Mouse (Mus musculus) ES-Bruce4 (cell line): ENCODE measurements around the gene Txndc11. TPM values are rescaled to one million over a fixed set of nuclear protein-coding genes. Genes with fewer than 3 reads are reported as not detected.

Experiments used
- H3K27ac ChIP-seq: 2 replicates; pipeline ENCODE4 v1.5.1; 2012; ENCODE audit warnings: low read length, inconsistent platforms; ENCODE audit not compliant: insufficient read depth
- H3K27me3 ChIP-seq: 2 replicates; pipeline ENCODE4 v1.6.1; 2012; ENCODE audit warnings: mild to moderate bottlenecking, low read length, inconsistent platforms; ENCODE audit not compliant: control insufficient read depth, poor library complexity, insufficient read depth, severe bottlenecking
- H3K36me3 ChIP-seq: 2 replicates; pipeline ENCODE4 v1.6.1; 2012; ENCODE audit warnings: inconsistent platforms, mild to moderate bottlenecking, low read length, moderate library complexity; ENCODE audit not compliant: control insufficient read depth, poor library complexity, insufficient read depth, severe bottlenecking
- H3K4me1 ChIP-seq: one replicate; pipeline ENCODE4 v1.8.1; 2011; ENCODE audit warnings: low read length; ENCODE audit not compliant: control insufficient read depth, insufficient read depth
- H3K4me3 ChIP-seq: 2 replicates; pipeline ENCODE4 v1.5.1; 2011; ENCODE audit warnings: low read depth, mild to moderate bottlenecking, low read length
- H3K9ac ChIP-seq: 2 replicates; pipeline ENCODE4 v1.6.1; 2012; ENCODE audit warnings: low read depth, mild to moderate bottlenecking, inconsistent platforms; ENCODE audit not compliant: poor library complexity, severe bottlenecking
- H3K9me3 ChIP-seq: replicated peaks from 2 replicates; pipeline ENCODE4 v1.6.1; 2012; ENCODE audit warnings: mild to moderate bottlenecking, low read length, inconsistent platforms; ENCODE audit not compliant: control insufficient read depth, poor library complexity, insufficient read depth, severe bottlenecking
- CTCF ChIP-seq: IDR thresholded peaks from one replicate; pipeline ENCODE4 v1.8.1; 2011; ENCODE audit warnings: low read depth, low read length
- EP300 ChIP-seq: IDR thresholded peaks from 2 replicates; pipeline ENCODE4 v1.6.1; 2011; ENCODE audit warnings: low read depth, low read length; ENCODE audit not compliant: insufficient read depth
- POLR2A ChIP-seq: IDR thresholded peaks from one replicate; pipeline ENCODE4 v1.8.1; 2011; ENCODE audit warnings: low read length; ENCODE audit not compliant: insufficient read depth
- polyA plus RNA-seq: library from polyadenylated mRNA; stranded (reverse); fragments of >200 nt; gene quantifications from 2 replicates; pipeline ENCODE4 v1.2.4, GENCODE M21; 2011; ENCODE audit warnings: low read depth; ENCODE audit not compliant: missing spikeins, insufficient read depth, insufficient read length

Txndc11 gene
- polyA plus RNA-seq, 1 experiment = 21.1 TPM

DNA sequence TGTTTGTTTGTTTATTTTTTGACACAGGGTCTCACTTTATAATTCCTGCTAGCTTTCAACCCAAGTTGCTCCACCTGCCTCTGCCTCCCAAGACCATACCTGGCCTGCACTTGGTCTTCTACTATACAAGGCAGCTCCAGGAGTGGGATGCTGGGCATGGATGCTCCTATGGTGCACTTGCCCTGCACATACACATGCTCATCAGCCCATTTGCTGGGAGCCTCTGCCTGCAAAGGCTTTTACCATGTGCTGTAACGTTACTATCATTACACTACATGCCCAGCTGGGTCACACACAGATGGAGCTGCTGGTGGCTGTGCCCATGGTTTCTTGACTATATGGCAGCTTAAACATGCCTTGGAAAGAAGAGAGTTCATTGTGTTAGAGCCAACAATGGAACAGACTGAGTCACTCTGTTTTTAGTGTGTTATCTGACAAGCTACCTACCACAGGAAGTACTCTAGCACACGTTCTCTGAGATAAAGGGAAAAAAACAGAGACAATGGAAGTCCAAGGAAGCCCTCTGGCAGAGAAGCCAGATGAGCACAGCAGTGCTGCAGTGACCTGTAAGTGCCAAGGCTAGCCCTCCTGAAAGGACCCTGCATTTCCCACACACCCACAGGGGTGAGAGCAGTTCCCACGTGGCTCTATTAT lies 56.1 kb downstream of the Txndc11 start:
- H3K4me3 ChIP-seq = no peak overlapping the region

DNA sequence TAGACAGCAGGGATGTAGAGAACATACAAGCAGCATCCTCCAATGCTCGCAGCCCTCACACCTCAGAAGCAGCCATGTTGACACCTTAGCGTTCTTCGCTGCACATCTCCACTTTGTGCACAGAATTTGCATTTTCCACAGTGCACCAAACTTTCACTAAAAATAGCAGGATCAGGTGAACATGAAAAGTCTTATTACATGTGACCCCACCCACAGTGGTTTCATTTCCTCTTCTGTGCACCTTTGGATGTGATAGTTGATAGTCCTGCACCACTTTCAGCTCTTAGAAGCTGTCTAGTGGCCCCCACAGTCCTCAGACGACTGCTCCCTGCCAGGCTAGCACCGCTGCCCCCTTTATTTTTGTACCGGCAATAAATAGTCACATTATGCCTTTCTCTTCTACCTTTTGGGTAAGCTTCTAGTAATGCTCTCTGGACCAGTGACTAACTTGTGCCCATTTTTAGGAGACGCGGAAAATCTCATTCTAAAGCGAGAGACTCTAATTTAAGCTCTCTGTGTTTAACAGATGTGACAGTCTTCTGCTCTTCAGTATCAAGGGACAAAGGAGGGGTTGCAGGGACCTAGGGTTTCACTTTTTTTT lies 56.7 kb downstream of the Txndc11 start:
- Histone ChIP-seq H3K36me3 (peaks cover 10% of the 10 kb centered on the region), H3K9ac (no peak overlapping the region), H3K4me1 (no peaks in the 10 kb centered on the region), H3K4me3 (no peak overlapping the region), H3K27me3 (no peaks in the 10 kb centered on the region), H3K9me3 (no peaks in the 10 kb centered on the region; the same call in 1 of the 2 replicates), H3K27ac (no peak overlapping the region)
- TF ChIP-seq CTCF (no peak), EP300 (no peak), POLR2A (no peak)

More for the DNA sequence above, 56.1 kb downstream of the Txndc11 start:
- no peaks in the 10 kb centered on the region for H3K4me1 ChIP-seq
- H3K27ac ChIP-seq = no peak overlapping the region
- H3K9me3 ChIP-seq = no peaks in the 10 kb centered on the region; the same call in 1 of the 2 replicates
- TF ChIP-seq CTCF = no peak
- TF ChIP-seq EP300 = no peak
- no peak for TF ChIP-seq POLR2A
- H3K27me3 ChIP-seq = no peaks in the 10 kb centered on the region
- peaks cover 11% of the 10 kb centered on the region for H3K36me3 ChIP-seq
- no peak overlapping the region for H3K9ac ChIP-seq

DNA sequence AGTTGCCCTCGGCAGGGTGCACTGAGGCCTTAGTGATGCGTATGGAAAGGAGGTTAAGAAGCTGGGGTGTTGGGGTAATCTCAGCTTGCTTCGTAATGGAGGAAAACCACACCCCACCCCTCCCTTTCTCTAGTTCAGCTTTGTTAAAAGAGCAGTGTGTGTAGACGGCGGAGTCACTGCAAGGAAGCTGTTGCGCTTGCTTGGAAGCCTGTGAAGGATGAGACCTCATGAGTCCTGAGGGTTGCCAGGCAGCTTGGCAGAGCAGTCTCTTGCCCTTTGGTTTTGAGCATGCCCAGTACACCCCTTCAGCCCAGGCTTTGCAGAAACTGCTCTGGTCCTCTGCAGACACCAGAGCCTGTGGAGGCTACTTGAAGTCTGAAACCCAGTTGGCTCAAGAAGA lies 61.4 kb downstream of the Txndc11 start:
- H3K27ac ChIP-seq = no peak overlapping the region
- H3K9ac ChIP-seq = no peak overlapping the region
- no peaks in the 10 kb centered on the region; the same call in 1 of the 2 replicates for H3K9me3 ChIP-seq
- no peak overlapping the region for H3K4me3 ChIP-seq
- TF ChIP-seq POLR2A (no peak), CTCF (no peak), EP300 (no peak)
- no peaks in the 10 kb centered on the region for H3K4me1 ChIP-seq
- no peaks in the 10 kb centered on the region for H3K27me3 ChIP-seq
- peaks cover 7% of the 10 kb centered on the region for H3K36me3 ChIP-seq

DNA sequence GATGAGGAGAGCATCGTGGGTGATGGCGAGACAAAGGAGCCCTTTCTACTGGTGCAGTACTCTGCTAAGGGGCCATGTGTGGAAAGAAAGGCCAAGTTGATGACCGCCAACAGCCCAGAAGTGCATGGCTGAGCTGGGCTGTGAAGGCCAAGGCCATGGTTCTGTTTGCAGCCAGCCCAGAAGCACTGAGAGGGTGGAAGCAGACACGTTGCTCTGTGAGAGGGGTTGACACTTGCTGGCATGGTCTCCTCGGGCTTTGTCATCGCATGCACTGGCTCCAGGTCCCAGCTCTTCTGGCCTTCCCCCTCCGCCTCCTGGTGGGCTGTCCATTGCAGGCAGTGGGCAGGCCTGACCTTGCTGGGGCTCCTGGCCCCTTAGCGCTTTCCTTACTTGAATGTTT lies 62.0 kb downstream of the Txndc11 start:
- Histone ChIP-seq H3K4me1 (no peaks in the 10 kb centered on the region), H3K27ac (no peak overlapping the region)

DNA sequence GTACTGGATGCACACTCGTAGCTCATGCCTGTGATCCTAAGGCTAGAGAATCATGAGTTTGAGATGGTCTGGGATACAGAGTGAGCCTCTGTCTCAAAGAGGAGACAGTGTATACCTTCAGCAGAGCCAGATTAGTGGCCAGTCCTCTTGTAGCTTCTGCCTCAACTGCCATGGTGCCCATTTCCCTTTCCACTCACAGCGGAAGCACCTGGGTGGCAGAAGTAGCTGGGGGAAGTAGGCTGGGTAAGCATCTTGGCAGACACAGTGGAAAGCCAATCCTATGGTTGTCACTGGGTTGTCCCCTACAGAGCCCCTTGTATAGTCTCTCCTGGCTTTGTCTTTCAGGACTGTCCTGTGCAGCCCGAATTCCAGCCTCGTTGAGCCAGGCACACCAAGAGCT lies 62.6 kb downstream of the Txndc11 start:
- TF ChIP-seq POLR2A (no peak), EP300 (no peak), CTCF (no peak)
- H3K4me3 ChIP-seq = no peak overlapping the region
- no peaks in the 10 kb centered on the region; the same call in 1 of the 2 replicates for H3K9me3 ChIP-seq
- peaks cover 7% of the 10 kb centered on the region for H3K36me3 ChIP-seq
- H3K27me3 ChIP-seq = no peaks in the 10 kb centered on the region
- no peak overlapping the region for H3K9ac ChIP-seq
- no peak overlapping the region for H3K27ac ChIP-seq
- no peaks in the 10 kb centered on the region for H3K4me1 ChIP-seq

More for the DNA sequence above, 62.0 kb downstream of the Txndc11 start:
- TF ChIP-seq EP300 (no peak), POLR2A (no peak), CTCF (no peak)
- H3K27me3 ChIP-seq = no peaks in the 10 kb centered on the region
- H3K9ac ChIP-seq = no peak overlapping the region
- H3K9me3 ChIP-seq = no peaks in the 10 kb centered on the region; the same call in 1 of the 2 replicates
- peaks cover 7% of the 10 kb centered on the region for H3K36me3 ChIP-seq
- H3K4me3 ChIP-seq = no peak overlapping the region

DNA sequence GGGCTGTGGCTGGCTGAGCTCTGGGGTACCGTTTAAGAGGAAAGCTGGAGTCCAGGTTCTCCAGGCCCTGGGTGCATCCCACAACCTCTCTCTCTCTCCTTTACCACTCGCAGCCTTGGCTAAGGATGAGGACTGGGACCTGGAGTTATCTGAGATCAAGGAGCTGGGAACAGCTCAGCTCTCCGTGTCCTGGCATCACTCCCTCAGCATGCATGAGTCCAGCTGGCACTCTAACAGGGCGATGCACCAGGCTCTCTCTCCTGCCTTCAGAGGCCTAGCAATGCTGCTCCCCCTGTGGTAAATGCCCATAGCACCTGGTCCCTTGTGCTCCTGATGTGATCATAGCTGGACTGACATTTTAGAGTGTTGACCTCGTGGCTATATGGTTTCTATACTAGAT lies 63.3 kb downstream of the Txndc11 start:
- Histone ChIP-seq H3K4me3 (no peak overlapping the region), H3K27me3 (no peaks in the 10 kb centered on the region), H3K36me3 (peaks cover 7% of the 10 kb centered on the region), H3K9me3 (no peaks in the 10 kb centered on the region; the same call in 1 of the 2 replicates), H3K9ac (no peak overlapping the region), H3K27ac (no peak overlapping the region), H3K4me1 (no peaks in the 10 kb centered on the region)
- TF ChIP-seq EP300 (no peak), CTCF (no peak)
